Mouse (Mus musculus): Measurements from ENCODE around the gene Cog3. TPM values are rescaled to one million over a fixed set of nuclear protein-coding genes. Genes with fewer than 3 reads are reported as not detected.

The Cog3 gene
- polyA plus RNA-seq, 1 experiment from 2014 or later, result 24.1 TPM

DNA sequence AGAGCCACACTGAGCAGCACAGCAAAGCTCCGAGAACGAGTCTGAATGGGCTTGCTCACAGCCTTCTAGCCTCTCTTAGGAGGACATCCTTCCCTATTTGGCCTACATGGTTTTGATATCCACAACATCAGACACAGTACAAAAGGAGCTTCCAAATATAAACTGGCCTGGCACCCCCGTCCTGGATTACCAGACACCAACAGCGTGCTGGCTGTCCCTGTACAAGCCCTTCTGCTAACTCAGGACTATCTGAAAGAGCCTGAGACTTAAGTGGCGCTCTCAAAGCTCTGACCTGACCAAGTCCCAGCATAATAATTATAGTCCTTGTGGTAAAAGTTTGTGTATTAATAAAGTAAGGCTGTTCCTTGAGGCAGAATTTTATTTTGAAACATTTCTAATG, 34.2 kb downstream of the Cog3 start:
- H3K27me3 ChIP-seq, result no peaks in the 10 kb centered on the region
- H3K9ac ChIP-seq (replicated peaks), result no peak overlapping the region
- WGBS, result 93% methylated on average over 5 of the region's 5 CpGs
- ATAC-seq (replicated peaks), result no peak
- no peak overlapping the region for H3K4me2 ChIP-seq (replicated peaks)
- no peak overlapping the region for H3K4me3 ChIP-seq
- peaks cover 75% of the 10 kb centered on the region for H3K36me3 ChIP-seq
- no peaks in the 10 kb centered on the region for H3K4me1 ChIP-seq
- no peak overlapping the region for H3K27ac ChIP-seq (replicated peaks)
- H3K9me3 ChIP-seq, result no peaks in the 10 kb centered on the region

DNA sequence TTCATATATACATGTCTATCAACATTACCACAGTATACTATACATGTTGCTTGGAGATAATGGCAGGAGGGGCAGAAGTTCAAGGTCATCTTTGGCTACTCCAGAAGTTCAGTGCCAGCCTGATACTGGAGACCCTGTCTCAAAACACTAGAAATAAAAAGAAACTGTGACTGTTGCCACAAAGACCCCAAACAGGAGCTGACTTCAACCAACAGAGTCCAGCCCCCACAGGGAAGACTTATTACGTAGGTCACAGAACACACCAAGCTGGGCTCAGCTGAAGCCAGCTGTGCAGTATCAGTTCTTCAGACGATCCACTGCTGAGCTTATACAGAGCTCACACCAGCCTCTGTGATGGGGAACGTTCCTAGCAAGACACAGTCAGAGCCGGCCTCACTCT, 37.9 kb downstream of the Cog3 start:
- Histone ChIP-seq H3K4me3 (no peak overlapping the region), H3K9ac (replicated peaks) (no peak overlapping the region), H3K27me3 (no peaks in the 10 kb centered on the region), H3K9me3 (no peaks in the 10 kb centered on the region), H3K4me2 (replicated peaks) (no peak overlapping the region), H3K27ac (replicated peaks) (no peak overlapping the region), H3K36me3 (peaks cover 69% of the 10 kb centered on the region), H3K4me1 (no peaks in the 10 kb centered on the region)
- ATAC-seq (replicated peaks), result no peak
- 87% methylated on average over 4 of the region's 4 CpGs for WGBS

DNA sequence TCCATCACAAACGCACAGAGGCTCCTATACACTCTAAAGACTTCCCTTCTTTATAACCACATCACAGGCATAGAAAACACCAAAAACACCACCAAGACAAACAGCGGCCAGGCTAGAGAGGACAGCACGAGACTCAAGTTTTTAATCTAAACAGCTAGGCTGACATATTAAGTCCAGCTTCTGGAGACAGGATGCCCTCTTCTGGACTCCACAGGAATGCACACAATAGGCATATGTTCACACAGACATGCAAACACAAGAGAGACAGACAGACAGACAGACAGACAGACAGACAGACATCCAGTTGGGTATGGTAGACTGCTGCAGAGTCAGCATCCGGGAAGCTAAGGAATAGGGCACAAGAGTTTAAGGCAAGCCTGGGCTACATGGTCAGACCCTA, 40.7 kb downstream of the Cog3 start:
- H3K27ac ChIP-seq (replicated peaks), result no peak overlapping the region
- H3K9ac ChIP-seq (replicated peaks), result no peak overlapping the region
- no peak overlapping the region for H3K4me3 ChIP-seq
- ATAC-seq (replicated peaks), result 0 out of 2 replicates have a peak, but pooled peaks have one; percentile 29
- no peaks in the 10 kb centered on the region for H3K4me1 ChIP-seq
- H3K9me3 ChIP-seq, result no peaks in the 10 kb centered on the region
- 69% methylated on average over 4 of the region's 4 CpGs for whole genome bisulfite sequencing
- H3K36me3 ChIP-seq, result peaks cover 60% of the 10 kb centered on the region
- no peaks in the 10 kb centered on the region for H3K27me3 ChIP-seq
- H3K4me2 ChIP-seq (replicated peaks), result no peak overlapping the region

DNA sequence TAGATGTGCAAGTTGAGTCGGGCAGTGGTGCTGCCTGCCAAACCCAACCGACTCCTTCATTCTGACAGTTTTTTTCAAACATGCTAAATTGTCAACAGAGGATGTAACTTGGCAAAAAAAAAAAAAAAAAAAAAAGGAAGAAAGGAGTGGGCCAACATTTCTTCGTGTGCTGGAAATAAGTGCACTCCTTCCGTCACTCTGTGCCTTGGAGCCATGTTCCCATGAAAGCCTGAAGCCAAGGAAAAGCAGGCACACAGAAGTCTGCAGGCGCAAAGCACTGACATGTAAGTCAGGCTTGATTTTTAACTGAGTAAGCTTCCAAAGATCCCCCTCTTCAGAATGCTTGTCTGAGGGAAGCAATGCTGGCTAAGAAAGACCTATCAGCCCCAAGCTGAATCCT, 41.6 kb downstream of the Cog3 start:
- H3K4me3 ChIP-seq, result no peak overlapping the region
- peaks cover 56% of the 10 kb centered on the region for H3K36me3 ChIP-seq
- no peaks in the 10 kb centered on the region for H3K9me3 ChIP-seq
- ATAC-seq (replicated peaks), result 0 out of 2 replicates have a peak, but pooled peaks have one; percentile 63
- H3K4me2 ChIP-seq (replicated peaks), result no peak overlapping the region
- no peaks in the 10 kb centered on the region for H3K4me1 ChIP-seq
- WGBS, result 74% methylated on average over 5 of the region's 5 CpGs
- no peaks in the 10 kb centered on the region for H3K27me3 ChIP-seq
- 0 out of 2 replicates have a peak overlapping the region, but pooled peaks have one; percentile 12 for H3K27ac ChIP-seq (replicated peaks)
- H3K9ac ChIP-seq (replicated peaks), result no peak overlapping the region

DNA sequence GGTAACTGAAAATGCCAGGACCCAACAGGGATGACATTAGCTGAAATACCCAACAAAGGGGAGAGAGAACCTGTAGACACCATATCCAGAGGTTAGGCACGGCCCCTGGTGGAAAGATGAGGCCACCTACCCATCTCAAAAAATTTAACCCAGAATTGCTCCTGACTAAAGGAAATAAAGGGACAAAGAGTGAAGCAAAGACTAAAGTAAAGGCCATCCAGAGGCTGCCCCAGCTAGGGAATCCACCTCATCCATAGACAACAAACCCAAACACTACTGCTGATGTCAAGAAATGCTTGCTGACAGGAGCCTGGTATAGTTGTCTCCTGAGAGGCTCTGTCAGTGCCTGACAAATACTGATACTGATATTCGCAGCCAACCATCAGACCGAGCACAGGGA, 42.6 kb downstream of the Cog3 start:
- no peak for ATAC-seq (replicated peaks)
- H3K27me3 ChIP-seq, result no peaks in the 10 kb centered on the region
- H3K4me2 ChIP-seq (replicated peaks), result no peak overlapping the region
- H3K4me3 ChIP-seq, result no peak overlapping the region
- no peak overlapping the region for H3K27ac ChIP-seq (replicated peaks)
- peaks cover 56% of the 10 kb centered on the region for H3K36me3 ChIP-seq
- 98% methylated on average over 3 of the region's 3 CpGs for WGBS
- no peaks in the 10 kb centered on the region for H3K9me3 ChIP-seq
- no peaks in the 10 kb centered on the region for H3K4me1 ChIP-seq
- H3K9ac ChIP-seq (replicated peaks), result no peak overlapping the region

DNA sequence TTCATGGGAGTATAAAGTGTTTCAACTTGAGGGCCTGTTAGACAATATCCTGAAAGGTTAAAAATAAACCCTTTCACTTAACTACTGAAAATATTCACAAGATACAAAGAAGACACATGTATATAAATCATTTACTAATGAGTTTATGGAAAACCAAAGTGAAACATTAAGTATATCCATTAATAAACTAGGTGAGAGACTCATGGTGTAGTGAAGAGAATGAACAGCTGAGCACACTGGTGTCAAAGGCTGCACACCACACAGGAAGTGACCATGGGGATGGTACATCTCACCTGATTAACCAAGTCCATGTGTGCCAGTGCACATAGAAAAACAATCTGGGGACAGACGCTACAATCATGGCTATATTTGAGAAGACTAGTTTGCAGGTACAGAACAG, 45.3 kb downstream of the Cog3 start:
- Histone ChIP-seq H3K4me3 (no peak overlapping the region), H3K27me3 (no peaks in the 10 kb centered on the region), H3K4me1 (no peaks in the 10 kb centered on the region), H3K9me3 (no peaks in the 10 kb centered on the region), H3K36me3 (peaks cover 45% of the 10 kb centered on the region), H3K27ac (replicated peaks) (no peak overlapping the region), H3K9ac (replicated peaks) (no peak overlapping the region), H3K4me2 (replicated peaks) (no peak overlapping the region)
- 95% methylated on average over 1 of the region's 1 CpGs for whole genome bisulfite sequencing
- no peak for ATAC-seq (replicated peaks)

DNA sequence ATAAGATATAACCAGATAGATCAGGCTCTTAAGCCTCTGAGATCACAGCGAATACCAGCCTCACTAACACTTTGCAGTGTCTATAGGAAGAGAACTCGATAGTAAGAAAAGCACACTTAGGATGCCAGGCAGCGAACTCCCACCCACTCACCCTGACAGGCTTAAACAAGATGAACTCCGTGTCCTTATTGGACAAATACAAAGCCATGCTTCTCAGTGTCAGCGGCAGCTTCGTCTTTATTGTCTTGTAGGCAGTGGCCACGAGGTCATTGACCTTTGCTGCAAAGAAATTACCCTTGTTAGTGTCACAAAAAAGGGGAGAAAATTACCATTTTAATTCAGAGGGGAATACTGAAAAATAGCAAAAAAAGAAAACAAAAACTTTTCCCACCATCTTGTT, 46.5 kb downstream of the Cog3 start:
- ATAC-seq (replicated peaks), result no peak
- peaks cover 56% of the 10 kb centered on the region for H3K36me3 ChIP-seq
- WGBS, result 36% methylated on average over 7 of the region's 7 CpGs

DNA sequence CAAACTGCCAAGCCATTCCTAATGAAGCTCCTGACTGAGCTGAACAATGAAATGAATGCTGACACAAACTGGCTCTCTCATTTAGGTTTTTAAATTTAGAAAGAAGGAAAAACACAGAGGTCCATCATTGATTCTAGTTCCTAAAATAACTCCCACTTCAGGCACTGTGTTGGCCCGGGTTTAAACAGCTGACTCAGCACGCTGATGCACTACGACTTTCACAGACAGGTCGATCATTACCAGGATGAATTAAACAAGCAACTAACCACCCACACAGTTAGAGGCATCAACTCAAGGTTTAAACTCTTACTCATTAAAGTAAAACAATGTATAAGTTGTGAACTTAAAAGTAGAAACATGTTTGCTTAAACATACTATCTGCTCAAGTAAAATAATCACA, 47.7 kb downstream of the Cog3 start:
- no peak for ATAC-seq (replicated peaks)
- Histone ChIP-seq H3K27me3 (no peaks in the 10 kb centered on the region), H3K36me3 (peaks cover 52% of the 10 kb centered on the region), H3K9me3 (no peaks in the 10 kb centered on the region), H3K27ac (replicated peaks) (no peak overlapping the region), H3K4me2 (replicated peaks) (no peak overlapping the region), H3K4me1 (no peaks in the 10 kb centered on the region), H3K4me3 (no peak overlapping the region), H3K9ac (replicated peaks) (no peak overlapping the region)
- 75% methylated on average over 4 of the region's 4 CpGs for WGBS

More for the DNA sequence above, 46.5 kb downstream of the Cog3 start:
- Histone ChIP-seq H3K27ac (replicated peaks) (no peak overlapping the region), H3K9me3 (no peaks in the 10 kb centered on the region), H3K4me1 (no peaks in the 10 kb centered on the region), H3K27me3 (no peaks in the 10 kb centered on the region), H3K9ac (replicated peaks) (no peak overlapping the region), H3K4me3 (no peak overlapping the region), H3K4me2 (replicated peaks) (no peak overlapping the region)

DNA sequence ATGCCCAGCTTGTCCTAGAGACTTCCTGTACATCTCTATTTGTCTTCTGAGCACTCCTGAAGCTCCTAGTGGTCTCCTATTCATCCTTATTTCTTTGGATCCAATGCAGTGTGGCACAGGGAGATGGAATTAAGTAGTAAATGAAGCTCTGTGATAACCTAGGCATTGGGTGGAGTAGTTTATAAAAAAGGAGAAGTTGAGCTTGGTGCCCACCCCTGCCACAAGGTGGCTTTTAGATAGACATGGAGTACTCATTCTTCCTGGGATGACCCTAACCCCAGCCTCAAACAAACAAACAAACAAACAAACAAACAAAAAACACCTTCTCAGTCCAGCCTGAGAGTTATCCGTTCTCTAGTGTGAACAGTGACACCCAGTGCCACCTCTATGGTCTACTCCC, 56.4 kb downstream of the Cog3 start:
- 88% methylated on average over 1 of the region's 1 CpGs for WGBS

DNA sequence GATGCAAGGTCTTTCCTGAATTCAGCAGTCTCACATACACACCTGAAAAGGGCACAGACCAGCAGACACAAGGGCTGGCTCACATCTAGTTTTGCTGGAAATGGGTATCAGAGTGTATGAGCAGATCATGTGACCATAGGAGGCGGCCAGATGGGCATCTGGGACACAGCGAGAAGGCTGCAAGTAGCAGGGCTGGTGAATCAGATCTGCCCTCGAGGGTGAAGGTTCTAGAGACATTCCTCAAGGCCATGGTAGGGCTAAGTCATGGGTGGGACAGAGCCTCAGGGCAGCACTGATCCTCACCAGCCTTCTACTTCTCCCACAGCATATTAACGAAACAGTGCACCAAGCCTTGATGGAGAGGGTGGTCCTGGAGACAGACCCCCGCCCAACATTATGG, 58.2 kb downstream of the Cog3 start:
- no peak for ATAC-seq (replicated peaks)
- no peaks in the 10 kb centered on the region for H3K9me3 ChIP-seq
- WGBS, result 82% methylated on average over 5 of the region's 5 CpGs

More for the DNA sequence above, 56.4 kb downstream of the Cog3 start:
- H3K9ac ChIP-seq (replicated peaks), result no peak overlapping the region
- H3K9me3 ChIP-seq, result no peaks in the 10 kb centered on the region
- H3K27me3 ChIP-seq, result no peaks in the 10 kb centered on the region
- ATAC-seq (replicated peaks), result no peak
- H3K4me2 ChIP-seq (replicated peaks), result no peak overlapping the region
- no peak overlapping the region for H3K4me3 ChIP-seq
- H3K27ac ChIP-seq (replicated peaks), result no peak overlapping the region
- H3K36me3 ChIP-seq, result peaks cover 3% of the 10 kb centered on the region; the same call in 1 of the 2 replicates
- H3K4me1 ChIP-seq, result no peaks in the 10 kb centered on the region

DNA sequence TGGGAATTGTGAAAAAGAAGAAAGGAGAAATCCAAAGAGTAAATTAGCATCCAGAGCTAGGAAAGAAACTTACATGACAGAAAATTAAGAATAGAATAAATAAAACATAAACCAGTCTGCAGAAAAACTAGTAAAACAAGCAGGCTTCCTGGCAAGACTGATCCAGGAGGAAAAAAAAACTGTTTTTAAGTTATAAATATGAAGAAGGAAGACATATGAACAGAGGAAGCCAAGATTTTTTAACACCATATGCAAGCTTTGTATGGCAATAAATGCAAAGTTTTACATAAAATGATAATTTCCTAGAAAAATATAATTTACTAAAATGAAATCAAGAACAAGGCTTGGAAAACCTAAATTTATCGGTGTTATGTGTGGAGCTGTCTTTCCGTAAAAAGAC, 63.9 kb downstream of the Cog3 start:
- Histone ChIP-seq H3K27me3 (no peaks in the 10 kb centered on the region), H3K4me3 (no peak overlapping the region), H3K4me2 (replicated peaks) (no peak overlapping the region), H3K9ac (replicated peaks) (no peak overlapping the region), H3K27ac (replicated peaks) (peak overlapping the region; percentile 47), H3K4me1 (no peaks in the 10 kb centered on the region), H3K9me3 (no peaks in the 10 kb centered on the region), H3K36me3 (no peaks in the 10 kb centered on the region)
- no peak for ATAC-seq (replicated peaks)
- WGBS, result 83% methylated on average over 2 of the region's 2 CpGs

More for the DNA sequence above, 58.2 kb downstream of the Cog3 start:
- Histone ChIP-seq H3K4me3 (no peak overlapping the region), H3K4me1 (no peaks in the 10 kb centered on the region), H3K27ac (replicated peaks) (no peak overlapping the region), H3K27me3 (no peaks in the 10 kb centered on the region), H3K36me3 (no peaks in the 10 kb centered on the region), H3K9ac (replicated peaks) (no peak overlapping the region), H3K4me2 (replicated peaks) (no peak overlapping the region)

DNA sequence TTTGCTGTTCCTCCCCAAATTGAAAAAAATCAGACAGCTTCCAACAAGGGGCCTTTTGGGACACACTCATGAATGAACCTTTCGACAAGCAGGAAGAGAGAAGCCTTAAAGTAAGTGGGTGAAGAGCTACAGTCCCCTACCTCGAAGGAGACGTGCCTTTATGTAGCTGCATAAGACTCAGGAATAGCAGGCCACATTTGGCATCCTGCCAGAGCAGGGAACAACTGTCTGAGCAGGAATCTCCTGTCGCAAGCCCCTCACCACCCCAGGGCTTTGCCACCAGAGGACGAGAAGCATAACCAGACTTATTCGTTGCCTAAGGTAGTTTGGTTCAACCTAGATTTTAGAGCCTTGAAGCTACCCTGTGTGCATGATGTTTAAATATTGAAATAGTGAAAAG, 78.0 kb downstream of the Cog3 start:
- no peaks in the 10 kb centered on the region for H3K4me1 ChIP-seq
- no peaks in the 10 kb centered on the region for H3K27me3 ChIP-seq
- no peak for ATAC-seq (replicated peaks)
- no peak overlapping the region for H3K27ac ChIP-seq (replicated peaks)
- no peaks in the 10 kb centered on the region for H3K36me3 ChIP-seq
- H3K4me2 ChIP-seq (replicated peaks), result no peak overlapping the region
- 39% methylated on average over 6 of the region's 6 CpGs for WGBS
- no peak overlapping the region for H3K4me3 ChIP-seq
- H3K9me3 ChIP-seq, result no peaks in the 10 kb centered on the region
- no peak overlapping the region for H3K9ac ChIP-seq (replicated peaks)

DNA sequence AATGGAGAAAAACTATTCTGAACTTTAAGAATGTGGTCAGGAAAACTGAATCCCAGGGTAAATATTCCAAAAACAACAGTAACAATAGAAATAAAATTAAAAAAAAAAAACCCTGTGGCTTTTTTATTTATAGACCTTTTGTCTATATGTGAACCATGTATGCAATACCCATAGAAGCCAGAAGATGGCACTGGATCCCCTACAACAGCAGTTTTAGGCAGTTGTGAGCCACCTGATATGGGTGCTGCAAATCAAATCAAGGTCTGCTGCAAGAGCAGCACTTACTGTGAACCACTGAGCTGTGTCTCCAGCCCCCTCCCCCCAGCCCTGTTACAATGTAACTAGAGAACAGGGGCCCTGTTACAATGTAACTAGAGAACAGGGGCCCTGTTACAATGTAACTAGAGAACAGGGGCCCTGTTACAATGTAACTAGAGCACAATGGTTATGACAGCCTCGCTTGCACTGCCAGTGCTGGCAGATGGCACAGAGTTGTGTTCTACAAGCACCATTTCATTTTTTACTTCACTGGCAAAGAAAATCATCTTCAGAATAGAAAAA, 85.2 kb downstream of the Cog3 start:
- Histone ChIP-seq H3K4me3 (no peak overlapping the region), H3K9ac (replicated peaks) (no peak overlapping the region), H3K9me3 (no peaks in the 10 kb centered on the region), H3K4me2 (replicated peaks) (no peak overlapping the region), H3K27me3 (no peaks in the 10 kb centered on the region), H3K36me3 (no peaks in the 10 kb centered on the region), H3K27ac (replicated peaks) (no peak overlapping the region), H3K4me1 (no peaks in the 10 kb centered on the region)
- 82% methylated on average over 1 of the region's 1 CpGs for WGBS
- no peak for ATAC-seq (replicated peaks)
